Mouse (Mus musculus) c-Kit-negative CD71-positive TER-119-positive erythroid progenitor cells, embryonic 14.5 days (primary cell): ENCODE data around the gene Ptk7.
"Not testable (repeated sequence)": the region's sequence is repeated elsewhere in the genome, so short reads cannot be mapped to it uniquely, and the experiment has no call there.

Experiments
- DNase-seq: peaks from one replicate; pipeline ENCODE4 v3.0.0-alpha.2; 2013; ENCODE audit warnings: low read depth, low spot score

Ptk7 gene

DNA sequence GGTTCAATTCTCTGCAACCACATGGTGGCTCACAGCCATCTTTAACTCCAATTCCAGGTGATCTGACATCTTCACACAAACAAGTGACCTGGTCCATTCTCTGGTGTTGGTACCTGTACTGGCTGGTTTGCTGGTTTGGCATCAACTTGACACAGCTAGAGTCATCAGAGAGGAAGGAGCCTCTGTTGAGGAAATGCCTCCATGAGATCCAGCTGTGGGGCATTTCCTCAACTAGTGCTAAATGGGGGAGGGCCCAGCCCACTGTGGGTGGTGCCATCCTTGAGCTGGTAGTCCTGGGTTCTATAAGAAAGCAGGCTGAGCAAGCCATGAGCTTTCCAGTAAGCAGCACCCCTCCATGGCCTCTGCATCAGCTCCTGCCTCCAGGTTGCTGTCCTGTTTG lies 72.0 kb downstream of the Ptk7 start:
- not testable (repeated sequence) for DNase-seq

DNA sequence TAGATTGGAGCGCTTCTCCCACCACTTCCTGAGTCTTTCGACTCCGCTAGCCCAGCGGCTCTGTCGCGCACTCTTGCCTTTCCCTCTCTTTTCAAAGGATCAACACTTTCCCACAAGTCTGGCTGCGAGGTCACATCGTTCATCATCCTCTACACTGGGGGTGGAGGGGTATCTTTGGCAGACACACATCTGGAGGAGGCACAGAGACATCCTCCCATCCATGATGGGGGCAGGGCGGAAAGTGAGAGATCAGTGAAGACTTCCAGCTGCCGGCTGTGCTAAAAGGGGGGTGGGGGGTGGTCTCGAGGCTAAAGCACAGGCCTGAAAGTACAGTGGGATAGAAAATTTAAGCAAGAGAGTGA lies 72.7 kb downstream of the Ptk7 start:
- DNase-seq: no peak

DNA sequence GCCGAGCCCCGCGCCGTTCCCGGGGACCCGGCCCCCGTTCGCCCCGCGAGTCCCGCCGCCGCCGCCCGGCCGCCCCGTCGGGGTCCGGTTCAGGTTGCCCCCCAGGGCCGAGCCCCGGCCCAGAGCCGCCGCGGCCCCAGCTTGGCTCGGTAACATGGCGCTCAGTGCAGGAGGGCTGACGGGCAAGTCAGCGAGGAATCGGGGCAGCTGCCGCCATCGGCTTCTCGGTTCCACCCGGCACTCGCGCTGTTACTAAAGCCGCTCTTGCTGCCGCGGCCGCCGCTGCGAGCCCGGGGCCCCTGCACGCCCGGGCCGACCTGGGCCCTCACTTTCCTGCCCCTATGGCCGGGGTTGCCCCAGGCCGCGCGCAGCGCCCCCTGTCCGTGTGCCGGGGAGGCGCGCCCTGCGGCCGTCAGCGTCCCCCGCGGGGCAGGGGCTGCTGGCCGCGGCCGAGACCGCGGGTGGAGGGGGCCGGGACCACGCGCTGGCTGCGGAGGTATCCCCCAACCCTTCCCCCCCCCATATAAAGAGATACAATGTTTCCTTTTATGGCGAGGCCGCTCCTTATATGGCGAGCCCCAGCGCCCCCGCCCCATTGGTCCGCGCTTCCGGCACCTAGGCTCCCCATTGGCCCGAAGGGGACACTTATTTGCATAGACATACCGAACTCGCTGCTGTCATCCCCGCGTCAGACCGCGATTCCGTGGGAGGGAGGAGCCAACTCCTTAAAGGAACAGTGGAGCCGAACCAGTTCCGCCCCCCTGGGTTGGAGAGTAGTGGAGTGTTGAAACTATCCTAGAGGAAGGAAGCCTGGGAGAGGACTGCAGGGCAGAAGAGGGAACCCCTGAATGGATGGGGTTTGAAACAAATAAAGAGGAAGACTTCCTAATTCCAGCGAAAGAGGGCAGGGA lies 73.4 kb downstream of the Ptk7 start, which contains the start of gene Srf:
Gene Srf (minus strand): TSS at position 503 of the 911 bp plus-strand sequence.
- DNase-seq: peak; percentile 93

DNA sequence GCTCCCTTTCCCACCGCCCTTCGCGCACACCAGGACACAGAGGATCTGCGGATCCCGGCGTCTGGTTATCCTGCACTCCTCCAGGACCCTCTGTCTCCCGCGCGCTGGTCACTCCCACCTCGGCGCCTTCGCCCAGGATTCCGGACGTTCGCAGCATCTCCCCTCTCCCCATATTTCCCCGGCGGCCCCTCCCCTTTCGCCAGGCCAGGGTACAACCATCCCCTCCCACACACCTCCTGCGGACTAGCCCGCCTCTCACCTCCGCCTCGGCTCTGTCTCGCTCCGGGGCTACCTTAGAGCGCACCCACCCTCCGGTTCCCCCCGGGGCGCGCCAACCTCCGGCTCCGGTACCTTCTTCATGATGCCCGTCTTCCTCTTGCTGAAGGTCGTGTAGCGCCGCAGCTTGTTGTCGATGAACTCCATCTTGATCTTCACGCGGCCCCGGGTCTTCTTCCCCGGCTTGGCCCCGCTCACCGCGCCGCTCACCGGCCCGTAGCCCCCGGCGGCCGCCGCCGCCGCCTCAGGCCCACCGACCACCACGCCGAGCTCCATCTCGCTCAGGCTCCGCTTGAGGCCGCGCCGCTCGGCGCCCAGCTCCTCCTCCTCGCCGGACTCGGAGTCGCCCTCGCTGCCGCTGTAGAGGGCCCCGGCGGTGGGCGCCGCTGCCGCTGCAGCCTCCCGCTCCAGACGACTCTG lies 74.2 kb downstream of the Ptk7 start:
- no peak for DNase-seq

DNA sequence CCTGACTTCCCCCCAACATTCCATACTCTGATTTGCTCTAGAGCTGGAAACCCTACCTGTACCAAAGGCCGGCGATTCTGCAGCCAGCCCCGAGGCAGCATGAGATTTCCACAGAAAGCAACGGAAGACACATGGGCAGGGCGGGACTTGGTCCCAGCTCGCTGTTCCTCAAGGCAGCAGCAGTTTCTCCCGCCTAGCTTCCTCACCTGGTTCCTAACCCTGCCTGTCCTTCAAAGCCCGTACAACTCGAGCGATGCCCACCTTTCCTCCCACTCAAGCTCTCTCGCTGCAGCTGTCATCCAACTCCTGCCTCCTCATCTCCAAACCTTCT lies 74.7 kb downstream of the Ptk7 start:
- DNase-seq: no peak

DNA sequence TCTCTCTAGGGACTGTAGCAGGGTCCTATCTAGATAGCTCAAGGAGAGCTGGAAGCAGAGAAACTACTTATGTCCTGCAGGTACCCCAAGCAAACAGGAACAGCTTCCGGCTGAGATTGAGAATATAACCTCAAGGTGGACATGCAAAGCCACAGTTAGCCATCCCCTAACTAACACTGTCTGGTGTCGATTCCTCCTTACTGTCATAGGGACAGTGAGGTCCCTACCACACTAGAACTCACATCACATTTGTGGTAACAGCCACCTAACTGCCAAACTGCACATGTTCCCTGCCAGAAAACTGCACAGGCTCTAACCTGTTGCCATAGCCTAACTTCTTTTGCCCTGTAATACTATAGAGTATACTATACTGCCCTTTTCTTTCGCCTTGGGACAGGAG lies 75.4 kb downstream of the Ptk7 start:
- DNase-seq: no peak

DNA sequence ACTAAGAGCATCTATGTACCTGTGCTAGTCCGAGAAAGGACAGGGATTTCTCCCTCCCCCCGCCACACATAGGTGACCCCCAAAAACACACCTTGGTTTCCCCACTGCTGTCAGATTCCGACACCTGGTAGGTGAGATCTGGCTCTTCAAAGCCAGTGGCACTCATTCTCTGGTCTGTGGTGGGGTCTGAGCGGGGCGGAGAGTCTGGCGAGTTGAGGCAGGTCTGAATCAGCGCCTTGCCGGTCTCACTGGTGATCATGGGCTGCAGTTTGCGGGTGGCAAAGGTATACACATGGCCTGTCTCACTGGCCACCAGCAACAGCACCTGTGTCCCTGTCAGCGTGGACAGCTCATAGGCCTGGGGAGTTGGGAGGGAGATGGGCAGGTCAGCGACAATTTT lies 75.8 kb downstream of the Ptk7 start:
- DNase-seq: no peak

DNA sequence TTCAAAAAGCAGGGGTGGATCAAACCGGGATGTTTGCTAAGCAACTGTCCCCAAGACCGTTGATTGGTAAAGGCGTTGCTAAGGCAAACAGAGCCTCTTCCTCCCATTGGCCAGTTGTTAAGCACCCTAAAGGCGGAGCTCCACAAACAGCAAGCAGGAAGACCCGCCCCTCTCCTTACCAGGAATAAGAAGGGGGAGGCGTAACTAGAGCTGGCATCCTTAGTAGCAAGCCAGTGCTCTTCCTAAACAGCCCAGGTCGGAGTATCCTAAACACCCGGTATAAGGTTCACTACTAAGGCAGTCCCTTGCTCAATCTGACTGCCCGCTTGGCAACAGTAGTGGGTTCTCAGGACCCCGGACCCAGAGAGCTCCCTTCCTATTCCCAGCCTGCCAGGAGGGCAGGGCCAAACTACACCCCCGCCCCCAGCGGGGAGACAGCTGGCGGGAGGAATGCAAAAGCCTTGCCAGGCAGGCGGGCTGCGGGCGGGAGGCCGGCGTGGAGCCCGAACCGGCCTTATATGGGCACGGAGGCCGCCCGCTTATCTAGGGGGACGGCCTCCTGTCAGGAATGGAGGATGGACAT lies 76.4 kb downstream of the Ptk7 start:
- peak; percentile 60 for DNase-seq

DNA sequence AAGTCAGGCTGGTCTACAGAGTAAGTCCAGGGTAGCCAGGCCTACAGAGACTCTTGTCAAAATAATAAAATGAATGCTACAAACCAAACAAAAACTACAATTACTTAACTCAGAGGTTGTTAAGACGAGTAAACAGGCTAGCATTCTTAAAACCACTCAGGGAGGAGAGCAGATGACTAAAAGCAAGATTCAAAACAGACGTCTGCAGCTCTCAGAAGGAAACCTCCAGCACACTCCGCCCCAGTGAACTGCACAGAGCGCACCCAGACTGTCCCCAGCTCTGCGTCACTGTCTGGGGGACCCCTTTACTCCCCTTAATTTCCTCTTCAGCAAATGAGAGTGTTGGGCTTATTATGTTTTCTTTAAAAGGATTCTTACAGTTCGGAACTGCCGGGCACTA lies 77.2 kb downstream of the Ptk7 start:
- DNase-seq: no peak

DNA sequence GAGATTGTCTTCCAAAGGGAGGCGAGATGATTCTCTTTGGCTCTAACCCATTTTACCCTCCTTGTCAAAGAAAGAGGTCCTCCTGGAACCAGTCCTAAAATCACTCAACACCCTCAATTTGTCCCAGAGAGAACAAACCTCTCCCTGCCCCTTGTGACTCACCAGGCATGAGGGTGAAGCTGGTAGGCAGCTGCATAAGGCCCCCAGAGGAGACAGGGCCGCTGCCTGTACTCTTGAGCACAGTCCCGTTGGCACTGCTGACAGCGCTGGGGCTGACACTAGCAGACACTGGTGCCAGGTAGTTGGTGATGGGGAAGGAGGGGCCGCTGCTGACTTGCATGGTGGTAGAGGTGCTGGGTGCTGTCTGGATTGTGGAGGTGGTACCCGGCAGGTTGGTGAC lies 77.9 kb downstream of the Ptk7 start:
- DNase-seq: no peak

DNA sequence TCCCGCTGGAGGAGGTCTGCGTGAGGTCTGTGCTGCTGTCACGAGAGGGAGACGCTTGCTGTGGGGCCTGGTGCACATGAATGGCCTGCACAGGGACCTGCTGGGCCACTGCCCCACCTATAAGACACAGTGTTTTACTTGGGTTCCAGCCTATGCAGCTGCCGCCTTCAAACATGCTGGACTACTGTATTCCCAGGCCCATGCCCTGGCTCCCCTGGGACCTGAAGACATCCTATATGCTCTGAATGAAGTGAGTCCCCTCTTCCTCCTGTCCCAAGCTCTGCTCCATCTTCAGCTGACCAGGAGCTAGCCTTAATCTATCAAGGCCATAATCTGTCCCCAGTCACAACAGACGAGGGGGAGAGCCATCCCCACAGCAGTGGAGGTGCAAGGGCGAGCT lies 78.4 kb downstream of the Ptk7 start:
- DNase-seq: no peak

DNA sequence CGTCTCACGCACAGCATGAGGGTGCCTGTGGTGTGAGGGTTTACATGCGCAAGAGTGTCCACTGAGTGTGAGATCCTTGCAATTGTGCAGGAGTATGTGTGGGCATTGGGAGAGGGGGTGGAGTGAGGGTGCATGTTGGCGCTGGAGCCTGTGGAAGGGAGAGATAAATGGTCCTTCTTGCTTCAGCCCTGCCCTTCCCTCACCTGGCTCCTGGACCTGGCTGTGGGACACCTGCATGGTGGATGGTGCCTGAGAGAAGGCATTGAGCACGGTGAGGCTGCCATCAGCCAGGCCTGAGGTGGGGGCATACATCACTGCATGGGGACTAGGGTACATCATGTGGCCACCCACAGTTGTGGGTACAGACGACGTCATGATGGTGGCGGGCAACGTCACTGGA lies 79.7 kb downstream of the Ptk7 start:
- DNase-seq: no peak

DNA sequence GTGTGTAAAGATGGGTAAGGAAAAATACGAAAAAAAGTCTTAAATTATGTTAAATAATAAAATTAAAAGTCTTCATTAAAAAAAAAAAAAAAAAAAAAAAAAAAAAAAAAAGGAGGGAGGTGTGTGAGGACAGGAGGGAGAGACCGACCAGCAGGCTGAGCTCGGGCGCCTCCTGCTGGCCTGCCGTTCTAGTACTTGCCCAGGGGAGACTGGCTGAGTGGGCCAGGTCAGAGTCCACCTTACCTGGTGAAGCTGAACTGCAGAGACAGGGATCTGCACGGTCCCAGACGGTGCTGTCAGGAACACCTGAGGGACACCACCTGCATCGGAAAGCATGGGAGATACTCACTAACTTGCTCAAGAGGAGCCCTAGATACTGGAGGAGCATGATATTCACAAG lies 80.1 kb downstream of the Ptk7 start:
- no peak for DNase-seq

DNA sequence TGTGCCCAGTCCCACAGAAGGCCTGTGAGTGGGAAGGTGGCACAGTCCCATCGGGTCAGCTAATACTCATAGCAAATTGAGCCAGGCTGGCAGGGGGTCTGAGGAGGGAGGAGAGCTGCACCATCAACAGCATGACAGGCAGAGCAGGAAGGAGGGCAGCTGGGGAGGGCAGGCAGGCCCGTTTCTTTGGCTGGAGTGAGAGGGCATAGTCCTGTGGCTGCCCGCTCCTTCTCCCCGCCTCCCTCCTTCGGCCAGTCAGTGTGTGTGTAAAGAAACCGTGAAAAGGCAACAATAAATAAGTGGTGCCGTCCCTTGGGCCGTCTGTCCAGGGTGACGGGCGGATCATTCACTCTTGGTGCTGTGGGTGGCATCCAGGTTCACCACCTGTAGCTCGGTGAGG lies 80.6 kb downstream of the Ptk7 start:
- DNase-seq: no peak

DNA sequence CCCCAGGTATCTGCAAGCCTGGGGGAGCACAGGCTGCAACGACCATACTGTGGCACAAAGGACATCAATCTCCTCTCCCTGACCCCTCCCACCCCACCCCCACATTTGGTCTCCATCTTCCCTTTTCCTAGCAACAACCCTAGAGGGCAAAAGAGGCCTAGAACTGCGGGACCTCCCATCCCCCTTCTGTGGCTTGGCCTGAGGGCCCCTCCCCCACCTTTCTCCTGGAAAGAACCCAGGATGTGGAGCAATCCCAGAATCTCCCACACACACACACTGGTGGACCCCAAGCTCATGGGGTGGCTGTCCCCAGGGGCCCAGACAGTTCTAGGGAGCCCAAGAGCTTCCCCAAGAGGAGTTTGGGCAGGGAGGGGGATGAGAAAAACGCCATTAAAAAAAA lies 81.4 kb downstream of the Ptk7 start:
- no peak for DNase-seq

DNA sequence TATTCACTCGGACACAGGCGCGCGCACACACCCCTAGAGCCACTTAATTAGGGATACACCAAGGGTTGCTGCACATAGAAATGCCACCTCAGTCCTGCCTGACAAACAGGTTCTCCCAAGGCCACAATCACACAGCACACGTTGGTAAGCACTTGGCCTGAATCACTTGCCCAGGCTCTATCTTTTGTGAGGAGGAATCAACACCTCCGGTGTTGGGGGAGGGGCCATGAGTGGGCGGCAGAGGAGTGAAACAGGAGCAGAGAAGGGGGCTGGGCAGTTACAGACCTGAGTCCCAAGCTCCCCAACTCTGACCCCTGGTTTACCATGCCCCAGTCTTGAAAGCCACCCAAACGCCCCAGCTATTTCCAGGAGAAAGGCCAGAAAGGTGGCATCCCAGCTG lies 82.3 kb downstream of the Ptk7 start:
- DNase-seq: no peak

DNA sequence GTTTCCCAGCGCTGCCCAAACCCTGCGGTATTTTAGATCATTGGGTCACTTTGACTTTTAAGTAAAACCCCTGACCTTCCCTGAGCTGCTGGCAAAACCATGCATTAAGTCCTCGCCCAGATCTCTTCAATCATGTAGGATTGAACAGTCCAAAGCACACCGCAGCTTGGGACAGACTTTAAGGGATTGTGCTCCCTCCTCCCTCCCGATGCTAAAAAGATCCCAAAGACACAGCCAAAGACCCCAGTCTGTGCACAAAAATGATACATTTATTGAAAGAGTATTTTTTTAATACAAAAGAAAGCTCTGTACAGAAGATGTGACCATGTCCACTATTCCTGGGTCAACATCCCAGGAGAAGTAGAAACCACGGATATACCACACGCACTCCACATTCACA lies 82.7 kb downstream of the Ptk7 start:
- DNase-seq: no peak

DNA sequence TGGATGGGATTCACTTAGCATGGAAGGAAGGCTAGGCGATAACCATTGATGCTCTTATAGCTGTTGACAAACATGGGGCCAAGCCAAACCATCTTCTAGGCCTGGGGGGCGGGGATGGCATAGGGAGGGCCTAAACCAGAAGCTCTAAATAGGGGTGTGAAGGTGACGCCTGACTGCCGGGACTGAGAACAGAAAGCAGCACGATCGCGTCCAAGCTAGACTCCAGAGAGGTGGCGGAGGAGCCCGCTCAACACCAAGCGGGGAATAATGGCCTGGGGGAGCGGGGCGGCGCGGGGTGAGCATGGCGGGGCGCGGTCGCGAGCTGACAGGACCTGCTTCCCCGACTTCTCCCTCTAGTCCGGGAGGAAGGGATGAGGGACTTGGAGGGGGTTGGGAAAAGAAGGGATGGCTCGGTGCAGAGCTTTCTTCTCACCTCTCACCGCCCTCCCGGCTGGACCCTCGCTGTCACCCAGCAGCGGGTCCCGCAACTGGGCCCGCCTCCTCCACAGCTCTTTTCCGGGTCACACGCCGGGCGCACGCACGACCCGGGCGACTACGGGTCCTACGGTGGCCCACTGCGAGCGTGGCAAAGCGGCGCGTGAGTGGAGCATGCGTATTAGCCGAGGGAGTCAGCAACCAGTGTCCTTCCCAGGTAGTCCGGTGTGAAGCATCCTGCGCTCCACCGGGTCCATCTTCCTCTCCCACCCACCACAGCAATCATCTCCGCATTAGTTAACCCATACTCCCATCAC lies 83.3 kb downstream of the Ptk7 start, which contains the start of gene Cul9:
Gene Cul9 (minus strand): TSS at position 576 of the 752 bp plus-strand sequence.
- no peak for DNase-seq

DNA sequence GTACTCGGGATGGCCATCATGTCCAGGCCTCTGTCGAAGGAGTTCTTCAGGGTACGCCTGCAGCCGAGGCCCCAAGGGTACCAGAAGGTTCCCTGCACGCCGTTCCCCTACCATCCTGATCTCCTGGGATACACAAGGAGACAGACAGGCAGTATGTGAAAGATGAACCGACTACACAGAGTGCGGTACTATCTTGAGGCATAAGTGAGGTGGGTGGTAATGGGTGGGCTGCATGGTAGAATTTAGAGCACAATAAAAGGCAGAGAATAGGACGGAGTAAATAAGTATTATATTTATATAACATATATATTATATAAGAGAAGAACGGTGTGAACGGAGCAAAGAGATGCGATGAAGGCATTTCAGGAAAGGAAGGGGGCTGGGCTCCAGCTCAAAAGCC lies 85.6 kb downstream of the Ptk7 start:
- DNase-seq: no peak

DNA sequence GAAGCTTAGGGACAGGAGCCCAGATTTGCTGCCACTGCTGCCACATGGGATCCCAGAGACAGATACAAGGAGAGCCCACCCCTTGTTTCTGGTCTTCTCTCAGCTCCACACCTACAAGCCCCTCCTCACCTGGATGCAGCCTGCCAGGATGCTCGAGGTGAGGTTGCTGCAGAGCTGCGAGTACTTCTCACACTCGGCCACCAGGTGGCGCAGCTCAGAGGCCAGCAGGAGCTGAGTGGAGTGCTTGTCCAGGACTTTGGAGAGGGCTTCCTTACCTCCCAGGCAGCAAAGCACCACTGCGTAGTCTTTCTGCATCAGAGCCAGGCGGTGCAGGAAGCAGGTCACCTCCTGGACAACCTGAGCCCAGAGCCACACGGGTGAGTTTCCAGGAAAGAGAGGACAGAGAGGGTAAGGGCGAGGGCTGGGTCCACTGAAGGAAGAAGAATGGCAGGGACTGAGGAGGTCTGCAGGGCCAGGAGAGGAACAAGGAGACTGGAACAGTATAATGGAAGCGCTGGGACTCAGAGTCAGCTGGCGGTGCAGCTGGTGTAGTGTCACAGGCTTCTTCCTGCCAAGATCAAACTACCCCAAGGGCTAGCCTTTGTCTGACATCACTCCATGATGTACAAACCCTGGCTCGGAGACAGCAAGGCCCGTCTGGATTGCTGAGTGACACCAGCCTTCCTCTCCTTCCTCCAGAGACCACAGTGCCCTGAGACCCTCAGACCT lies 103.6 kb downstream of the Ptk7 start:
- DNase-seq: peak; percentile 48

DNA sequence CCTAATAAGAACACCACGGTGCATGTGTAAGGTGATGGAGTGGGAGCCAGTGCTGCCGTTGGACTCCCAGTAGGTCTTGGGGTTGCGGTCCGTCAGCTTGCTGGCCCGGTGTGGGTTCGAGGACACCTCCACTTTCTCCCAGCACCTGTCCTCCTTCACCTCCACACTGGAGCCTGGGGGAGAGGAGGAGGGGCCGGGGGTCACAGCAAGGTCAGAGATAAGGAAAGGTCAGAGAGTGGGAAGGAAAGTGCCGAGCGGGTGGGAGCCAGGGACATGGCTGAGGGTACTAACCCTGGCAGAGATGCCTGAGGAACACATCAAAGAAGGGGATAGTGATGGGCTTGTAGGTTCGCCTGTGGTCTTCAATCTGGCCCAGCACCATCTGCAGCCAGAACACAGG lies 104.2 kb downstream of the Ptk7 start:
- DNase-seq: no peak
